9 mouse cellular contexts compared by ENCODE assay signal in genomic region chr2:59745428-59745827, GRCm38 (mm10).
DNase-seq lines count a peak whose midpoint lies in the region; ATAC-seq and TF ChIP-seq lines count a peak whose summit lies in the region.
"Had no signal": no experiment of that assay in that cellular context is flagged by ENCODE, and none has a peak within 500 bp of the region (broad histone marks: within the 10 kb centered on the region; RNA-seq: fewer than 3 reads in every experiment).

No protein-coding gene starts in this region.

- peaks cover 11% of the 10 kb centered on the region for H3K4me1 ChIP-seq in testis, adult 2 months (ENCODE audit: control insufficient read depth, insufficient read depth, low read length)
- H3K4me1 ChIP-seq in limb, embryonic 11.5 days (ENCODE audit: control insufficient read depth, insufficient read depth, low read length), result peaks cover 27% of the 10 kb centered on the region
- H3K4me1 ChIP-seq in neural tube, embryonic 12.5 days, result no peaks in the 10 kb centered on the region; the same call in 1 of the 2 replicates

- H3K36me3 ChIP-seq in testis, adult 2 months (ENCODE audit: control insufficient read depth, insufficient read depth, low read length), result no peaks in the 10 kb centered on the region
- no peaks in the 10 kb centered on the region for H3K36me3 ChIP-seq in limb, embryonic 11.5 days (ENCODE audit: control insufficient read depth, insufficient read depth, low read length)
- no peaks in the 10 kb centered on the region for H3K36me3 ChIP-seq in neural tube, embryonic 12.5 days

- no peak overlapping the region for H3K9ac ChIP-seq in limb, embryonic 11.5 days (ENCODE audit: low read length)
- H3K9ac ChIP-seq in neural tube, embryonic 12.5 days, result no peak overlapping the region

- no peak for TF ChIP-seq POLR2A in testis, adult 2 months (IDR thresholded peaks at IDR 0.05; ENCODE audit: control insufficient read depth, low read depth, low read length)

- no peaks in the 10 kb centered on the region for H3K27me3 ChIP-seq in testis, adult 2 months (ENCODE audit: control insufficient read depth, insufficient read depth, low read length)
- no peaks in the 10 kb centered on the region for H3K27me3 ChIP-seq in limb, embryonic 11.5 days (ENCODE audit: control insufficient read depth, insufficient read depth, low read length)
- H3K27me3 ChIP-seq in neural tube, embryonic 12.5 days (replicated peaks), result no peaks in the 10 kb centered on the region
- H3K27me3 ChIP-seq: heart, embryonic 13.5 days had no signal

- TF ChIP-seq CTCF in testis, adult 2 months (IDR thresholded peaks at IDR 0.05; ENCODE audit: control insufficient read depth, insufficient read depth, insufficient replicate concordance, low read depth, low read length), result peak; percentile 40; the same call in 1 of the 2 replicates

- H3K4me3 ChIP-seq in testis, adult 2 months (ENCODE audit: control insufficient read depth, low read depth, low read length), result no peak overlapping the region
- no peak overlapping the region for H3K4me3 ChIP-seq in limb, embryonic 11.5 days (ENCODE audit: low read depth, low read length)
- H3K4me3 ChIP-seq in neural tube, embryonic 12.5 days, result no peak overlapping the region
- H3K4me3 ChIP-seq: heart, embryonic 13.5 days had no signal

- H3K27ac ChIP-seq in testis, adult 2 months (ENCODE audit: control insufficient read depth, insufficient read depth, low read depth, low read length), result no peak overlapping the region
- no peak overlapping the region for H3K27ac ChIP-seq in limb, embryonic 11.5 days (replicated peaks; ENCODE audit: low read depth, low read length)
- no peak overlapping the region for H3K27ac ChIP-seq in neural tube, embryonic 12.5 days
- H3K27ac ChIP-seq: heart, embryonic 13.5 days had no signal

- WGBS in limb, embryonic 11.5 days, result 35% methylated on average over 6 of the region's 6 CpGs
- 40% methylated on average over 6 of the region's 6 CpGs for WGBS in neural tube, embryonic 12.5 days

- H3K4me2 ChIP-seq in limb, embryonic 11.5 days (ENCODE audit: low read depth, severe bottlenecking), result no peak overlapping the region
- H3K4me2 ChIP-seq in neural tube, embryonic 12.5 days (replicated peaks), result no peak overlapping the region
- H3K4me2 ChIP-seq: heart, embryonic 13.5 days had no signal

- no peaks in the 10 kb centered on the region for H3K9me3 ChIP-seq in limb, embryonic 11.5 days (ENCODE audit: control insufficient read depth, low read length)
- H3K9me3 ChIP-seq in neural tube, embryonic 12.5 days, result no peaks in the 10 kb centered on the region
- H3K9me3 ChIP-seq: heart, embryonic 13.5 days had no signal

- no peak for DNase-seq in testis, postnatal 14 days (ENCODE audit: low spot score)
- peak; percentile 39 to 80 for DNase-seq in adrenal gland, adult (ENCODE audit: inconsistent age in 2 of 2, low spot score in 1 of 2)
- DNase-seq in embryo, embryonic 10.5 days (ENCODE audit: low spot score), result peak; percentile 86
- peak; percentile 75 for DNase-seq in heart, postnatal 4 days
- DNase-seq in limb, embryonic 11.5 days (ENCODE audit: low spot score), result peak; percentile 78

- no peak for ATAC-seq in limb, embryonic 11.5 days (ENCODE audit: insufficient number of reproducible peaks, low FRiP score, low TSS enrichment, low read depth)
- ATAC-seq in neural tube, embryonic 12.5 days (ENCODE audit: low FRiP score, low read depth), result peak; percentile 44; the same call in 1 of the 2 replicates
- no peak; the same call in 1 of the 2 replicates for ATAC-seq in granulocyte monocyte progenitor cell, adult 5-6 weeks (replicated peaks; ENCODE audit: poor library complexity, severe bottlenecking)
